Mouse (Mus musculus) olfactory bulb, adult 2 months (tissue): ENCODE measurements around the gene Prkra. TPM values are rescaled to one million over a fixed set of nuclear protein-coding genes. Genes with fewer than 3 reads are reported as not detected.
"Not testable (repeated sequence)": the region's sequence is repeated elsewhere in the genome, so short reads cannot be mapped to it uniquely, and the experiment has no call there.

Experiments
- H3K27ac ChIP-seq: fragments of 200-500 bp; 2 replicates; pipeline ENCODE4 v1.5.1; 2012; ENCODE audit warnings: low read depth, low read length; ENCODE audit not compliant: insufficient read depth
- H3K4me1 ChIP-seq: fragments of 200-500 bp; 2 replicates; pipeline ENCODE4 v1.6.1; 2012; ENCODE audit warnings: low read length; ENCODE audit not compliant: control insufficient read depth, insufficient read depth
- H3K4me3 ChIP-seq: fragments of 200-500 bp; 2 replicates; pipeline ENCODE4 v1.5.1; 2012; ENCODE audit warnings: mild to moderate bottlenecking, low read depth, low read length, moderate library complexity; ENCODE audit not compliant: insufficient read depth
- CTCF ChIP-seq: fragments of 200-500 bp; IDR thresholded peaks from 2 replicates; pipeline ENCODE4 v1.5.1; 2012; ENCODE audit warnings: low read depth, mild to moderate bottlenecking, low read length, moderate library complexity; ENCODE audit not compliant: insufficient read depth
- POLR2A ChIP-seq: fragments of 200-500 bp; IDR thresholded peaks from 2 replicates; pipeline ENCODE4 v1.6.1; 2012; ENCODE audit warnings: mild to moderate bottlenecking, low read depth, low read length, moderate library complexity; ENCODE audit not compliant: insufficient read depth
- WGBS: fragments of 180-500 bp; shearing (Covaris S2); methylation state at CpG from one replicate; pipeline ENCODE4 v1.1.7; 2018; 5-methylcytosine and 5-hydroxymethylcytosine counted together
- polyA plus RNA-seq: library from polyadenylated mRNA; stranded (reverse); fragments of >200 nt; gene quantifications from 2 replicates; pipeline ENCODE4 v1.2.4, GENCODE M21; 2012; ENCODE audit warnings: low replicate concordance; ENCODE audit not compliant: missing spikeins, insufficient read depth, insufficient read length

The Prkra gene
- polyA plus RNA-seq, 1 experiment, result not detected

GRCm38 (mm10) chr2:76643801-76644200 lies 4.0 kb downstream of the Prkra start:
- Histone ChIP-seq H3K27ac (no peak overlapping the region), H3K4me1 (peaks cover 2% of the 10 kb centered on the region), H3K4me3 (no peak overlapping the region)
- no peak for TF ChIP-seq POLR2A
- TF ChIP-seq CTCF, result no peak

GRCm38 (mm10) chr2:76639637-76640036 lies 8.2 kb downstream of the Prkra start:
- no peak for TF ChIP-seq POLR2A
- no peak for TF ChIP-seq CTCF
- no peak overlapping the region for H3K27ac ChIP-seq
- H3K4me1 ChIP-seq, result no peaks in the 10 kb centered on the region
- no peak overlapping the region for H3K4me3 ChIP-seq
- WGBS, result 96% methylated on average over 2 of the region's 2 CpGs

- H3K4me1 ChIP-seq, result no peaks in the 10 kb centered on the region
- H3K4me3 ChIP-seq, result no peak overlapping the region
- no peak for TF ChIP-seq POLR2A
- TF ChIP-seq CTCF, result no peak
- no peak overlapping the region for H3K27ac ChIP-seq
- 67% methylated on average over 4 of the region's 4 CpGs for WGBS
Measured at GRCm38 (mm10) chr2:76631600-76631999, 16.2 kb downstream of the Prkra start.

- H3K27ac ChIP-seq, result no peak overlapping the region
- no peak overlapping the region for H3K4me3 ChIP-seq
- TF ChIP-seq POLR2A, result no peak
- no peak for TF ChIP-seq CTCF
- 98% methylated on average over 12 of the region's 12 CpGs for WGBS
- H3K4me1 ChIP-seq, result no peaks in the 10 kb centered on the region
Measured at GRCm38 (mm10) chr2:76630293-76630692, 17.5 kb downstream of the Prkra start.

- not testable (repeated sequence) for H3K27ac ChIP-seq, H3K4me3 ChIP-seq, H3K4me1 ChIP-seq
- WGBS, result 98% methylated on average over 2 of the region's 2 CpGs
Measured at GRCm38 (mm10) chr2:76622316-76622715, 25.5 kb downstream of the Prkra start.

GRCm38 (mm10) chr2:76621724-76622123 lies 26.1 kb downstream of the Prkra start:
- 83% methylated on average over 1 of the region's 1 CpGs for WGBS
- Histone ChIP-seq H3K4me1 (no peaks in the 10 kb centered on the region), H3K4me3 (no peak overlapping the region), H3K27ac (no peak overlapping the region)
- TF ChIP-seq CTCF (no peak), POLR2A (no peak)

- TF ChIP-seq POLR2A, result no peak
- TF ChIP-seq CTCF, result no peak
Measured at GRCm38 (mm10) chr2:76620188-76620587, 27.6 kb downstream of the Prkra start.

GRCm38 (mm10) chr2:76618078-76618477 lies 29.7 kb downstream of the Prkra start:
- 13% methylated on average over 1 of the region's 1 CpGs for WGBS
- TF ChIP-seq CTCF, result no peak
- TF ChIP-seq POLR2A, result no peak
- H3K27ac ChIP-seq, result no peak overlapping the region

More at GRCm38 (mm10) chr2:76620188-76620587, 27.6 kb downstream of the Prkra start:
- Histone ChIP-seq H3K4me1 (no peaks in the 10 kb centered on the region), H3K27ac (no peak overlapping the region), H3K4me3 (no peak overlapping the region)
- WGBS, result 90% methylated on average over 5 of the region's 5 CpGs

GRCm38 (mm10) chr2:76611996-76612395 lies 35.8 kb downstream of the Prkra start:
- Histone ChIP-seq H3K27ac (no peak overlapping the region), H3K4me1 (no peaks in the 10 kb centered on the region), H3K4me3 (no peak overlapping the region)
- WGBS, result 88% methylated on average over 3 of the region's 3 CpGs
- TF ChIP-seq CTCF (no peak), POLR2A (no peak)

More at GRCm38 (mm10) chr2:76618078-76618477, 29.7 kb downstream of the Prkra start:
- H3K4me3 ChIP-seq, result no peak overlapping the region
- H3K4me1 ChIP-seq, result no peaks in the 10 kb centered on the region
